Mouse (Mus musculus): Measurements from ENCODE around the gene Sqstm1. TPM values are rescaled to one million over a fixed set of nuclear protein-coding genes. Genes with fewer than 3 reads are reported as not detected.
"Not testable (repeated sequence)": the region's sequence is repeated elsewhere in the genome, so short reads cannot be mapped to it uniquely, and the experiment has no call there.

Gene Sqstm1
- polyA plus RNA-seq, 1 experiment from 2014 or later: 193 TPM

DNA sequence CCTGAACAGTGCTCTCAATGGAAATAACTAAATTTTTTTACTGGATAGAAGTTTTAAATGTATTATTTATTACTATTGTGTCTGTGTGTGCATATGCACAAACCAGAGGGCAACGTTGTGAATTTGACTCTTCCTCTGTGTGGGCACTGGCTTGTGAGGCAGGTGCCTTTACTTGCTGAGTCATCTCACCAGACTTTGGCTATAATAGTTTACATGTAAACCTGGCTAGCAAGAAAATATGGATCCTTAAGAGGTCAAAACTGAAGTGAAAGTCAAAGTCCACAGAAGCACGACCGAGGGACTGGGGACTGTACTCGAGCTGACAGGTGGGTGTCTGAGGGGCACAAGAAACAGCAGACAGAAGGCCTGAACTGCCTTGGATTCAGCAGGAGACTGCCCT is 27.9 kb downstream of the Sqstm1 start:
- Histone ChIP-seq H3K27me3 (no peaks in the 10 kb centered on the region), H3K4me1 (no peaks in the 10 kb centered on the region), H3K36me3 (peaks cover 38% of the 10 kb centered on the region), H3K4me2 (no peak overlapping the region), H3K9me3 (no peaks in the 10 kb centered on the region), H3K9ac (no peak overlapping the region), H3K4me3 (no peak overlapping the region), H3K27ac (no peak overlapping the region)
- WGBS: 91% methylated on average over 4 of the region's 4 CpGs
- no peak for ATAC-seq (ENCODE audit: insufficient number of reproducible peaks, insufficient read depth, low FRiP score, low TSS enrichment, low read depth)

DNA sequence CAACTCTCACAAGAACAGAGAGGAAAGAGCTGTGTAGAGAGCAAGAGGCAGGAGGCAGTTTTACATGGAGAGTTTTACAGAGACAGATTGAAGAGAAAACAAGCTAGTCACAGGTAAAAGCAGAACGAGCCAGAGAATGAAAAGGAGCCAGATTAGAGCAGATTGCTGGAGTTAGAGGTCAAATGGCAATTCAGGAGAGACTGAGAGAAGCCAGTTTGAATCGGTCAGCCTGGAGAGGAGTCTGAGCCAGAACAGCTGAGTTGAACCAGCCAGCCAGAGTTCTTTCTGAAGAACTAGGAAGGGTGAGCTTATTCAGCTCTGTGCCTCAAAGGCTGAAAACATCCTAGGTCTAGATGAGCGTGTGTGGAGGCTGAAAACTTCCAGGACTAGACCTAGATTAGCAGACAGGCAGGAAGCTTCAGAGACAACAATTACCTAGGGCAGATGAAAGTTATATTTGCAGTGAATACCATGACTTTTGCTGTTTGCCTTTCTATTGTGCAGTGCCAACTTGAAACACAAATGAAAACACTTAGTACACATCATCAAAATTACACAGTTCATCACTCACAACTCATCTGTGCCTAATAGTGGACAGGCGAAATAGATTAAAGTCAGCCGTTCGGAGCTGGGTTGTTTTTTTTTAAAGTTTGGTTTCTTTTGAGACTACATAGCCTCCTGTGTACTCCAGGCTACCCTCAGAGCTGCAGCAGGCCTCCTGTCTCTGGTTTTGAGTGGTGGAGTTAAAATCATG is 30.0 kb downstream of the Sqstm1 start:
- ATAC-seq (ENCODE audit: insufficient number of reproducible peaks, insufficient read depth, low FRiP score, low TSS enrichment, low read depth): no peak
- Histone ChIP-seq H3K4me1 (no peaks in the 10 kb centered on the region), H3K36me3 (peaks cover 39% of the 10 kb centered on the region), H3K9me3 (no peaks in the 10 kb centered on the region), H3K9ac (no peak overlapping the region), H3K4me3 (no peak overlapping the region), H3K4me2 (no peak overlapping the region), H3K27me3 (no peaks in the 10 kb centered on the region), H3K27ac (no peak overlapping the region)
- 52% methylated on average over 6 of the region's 6 CpGs for WGBS

DNA sequence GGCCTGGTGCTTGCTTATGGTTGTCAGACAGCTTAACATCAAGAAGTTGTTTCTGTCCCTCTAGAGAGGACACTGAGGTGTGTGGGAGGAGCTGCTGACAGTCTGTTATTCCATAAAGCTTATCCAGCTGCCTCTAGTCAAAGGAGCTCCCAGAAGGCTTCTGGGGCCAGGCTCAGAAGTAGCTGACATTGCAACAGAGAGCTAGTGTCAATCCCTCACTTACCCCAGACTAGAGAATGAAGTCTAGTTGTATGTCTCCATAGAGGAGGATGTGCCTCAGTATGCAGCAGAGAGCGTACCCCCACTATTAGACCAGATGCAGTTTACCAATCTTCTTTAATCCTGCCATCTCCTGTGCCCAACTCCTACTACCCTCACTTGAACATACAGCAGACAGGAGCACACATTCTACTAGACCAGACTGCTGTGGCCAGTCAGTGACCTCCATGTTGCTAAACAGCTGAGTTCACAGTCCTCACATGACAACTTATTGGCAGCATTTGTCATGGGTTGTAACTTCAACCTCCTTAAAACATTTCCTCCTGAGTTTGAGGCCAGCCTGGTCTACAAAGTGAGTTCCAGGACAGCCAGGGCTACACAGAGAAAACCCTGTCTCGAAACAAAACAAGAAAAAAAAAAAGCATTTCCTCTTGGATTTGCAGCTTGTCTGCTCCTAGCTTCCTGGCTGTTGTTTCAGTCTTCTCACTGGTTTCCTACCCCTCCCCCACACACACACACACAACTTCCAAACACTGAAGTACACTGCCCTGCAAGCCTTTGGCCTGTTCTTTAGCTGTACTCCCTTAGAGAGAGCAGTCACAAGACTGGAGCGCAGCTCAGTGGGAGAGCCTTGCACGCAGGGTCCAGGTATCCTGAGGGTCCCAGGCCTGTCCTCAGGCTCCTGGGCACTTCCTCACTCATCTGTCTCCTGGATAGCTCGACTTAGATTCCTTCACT is 31.8 kb downstream of the Sqstm1 start:
- Histone ChIP-seq H3K27ac (no peak overlapping the region), H3K4me2 (no peak overlapping the region), H3K9ac (no peak overlapping the region), H3K27me3 (no peaks in the 10 kb centered on the region), H3K9me3 (no peaks in the 10 kb centered on the region), H3K4me1 (peaks cover 6% of the 10 kb centered on the region; the same call in 1 of the 2 replicates), H3K4me3 (no peak overlapping the region), H3K36me3 (peaks cover 35% of the 10 kb centered on the region)
- ATAC-seq (ENCODE audit: insufficient number of reproducible peaks, insufficient read depth, low FRiP score, low TSS enrichment, low read depth): no peak
- 67% methylated on average over 5 of the region's 5 CpGs for WGBS

DNA sequence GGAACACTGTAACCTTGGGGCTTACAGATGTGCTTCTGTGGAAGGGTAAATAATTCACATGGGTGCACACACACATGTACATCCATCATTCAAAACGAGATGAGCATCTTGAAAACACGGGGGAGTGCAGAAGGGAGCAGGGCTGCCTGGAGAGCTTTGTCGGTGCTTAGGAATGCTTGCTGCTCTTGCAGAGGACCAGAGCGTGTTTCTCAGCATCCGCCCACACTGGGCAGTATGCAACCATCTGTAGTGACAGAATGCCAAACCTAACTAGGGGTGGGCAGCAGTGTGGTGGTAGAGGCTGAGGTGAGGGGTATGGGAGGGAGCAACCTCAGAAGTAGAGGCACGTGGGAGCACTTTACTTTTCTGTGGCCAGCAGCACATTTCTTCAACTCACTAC is 33.5 kb downstream of the Sqstm1 start:
- no peak for ATAC-seq (ENCODE audit: insufficient number of reproducible peaks, insufficient read depth, low FRiP score, low TSS enrichment, low read depth)
- Histone ChIP-seq H3K9me3 (no peaks in the 10 kb centered on the region), H3K9ac (no peak overlapping the region), H3K4me2 (no peak overlapping the region), H3K27ac (no peak overlapping the region), H3K4me3 (no peak overlapping the region), H3K36me3 (peaks cover 28% of the 10 kb centered on the region), H3K4me1 (peaks cover 6% of the 10 kb centered on the region; the same call in 1 of the 2 replicates), H3K27me3 (no peaks in the 10 kb centered on the region)
- WGBS: 81% methylated on average over 6 of the region's 6 CpGs

DNA sequence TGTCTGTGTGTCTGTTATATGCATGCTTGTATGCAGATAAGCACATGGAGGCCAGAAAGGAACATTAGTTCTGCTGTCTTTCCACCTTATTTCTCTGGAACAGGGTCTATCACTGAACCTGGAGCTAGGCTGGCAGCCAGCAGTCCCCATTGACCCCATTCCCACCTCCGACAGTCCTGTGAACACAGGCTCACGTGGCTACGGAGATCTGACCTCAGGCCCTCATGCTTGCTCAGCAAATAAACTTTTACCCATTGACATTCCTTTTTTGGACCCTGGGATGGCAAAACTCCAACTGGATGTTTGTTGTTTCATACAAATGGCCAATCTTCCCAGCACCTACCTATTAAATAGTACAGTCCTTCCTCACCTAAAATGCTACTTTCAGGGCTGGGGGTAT is 34.3 kb downstream of the Sqstm1 start:
- no peak overlapping the region for H3K9ac ChIP-seq
- no peak overlapping the region for H3K4me3 ChIP-seq
- H3K27me3 ChIP-seq: no peaks in the 10 kb centered on the region
- H3K4me1 ChIP-seq: peaks cover 6% of the 10 kb centered on the region; the same call in 1 of the 2 replicates
- 84% methylated on average over 3 of the region's 3 CpGs for WGBS
- H3K36me3 ChIP-seq: peaks cover 34% of the 10 kb centered on the region
- no peak overlapping the region for H3K27ac ChIP-seq
- no peaks in the 10 kb centered on the region for H3K9me3 ChIP-seq
- no peak for ATAC-seq (ENCODE audit: insufficient number of reproducible peaks, insufficient read depth, low FRiP score, low TSS enrichment, low read depth)
- H3K4me2 ChIP-seq: no peak overlapping the region

DNA sequence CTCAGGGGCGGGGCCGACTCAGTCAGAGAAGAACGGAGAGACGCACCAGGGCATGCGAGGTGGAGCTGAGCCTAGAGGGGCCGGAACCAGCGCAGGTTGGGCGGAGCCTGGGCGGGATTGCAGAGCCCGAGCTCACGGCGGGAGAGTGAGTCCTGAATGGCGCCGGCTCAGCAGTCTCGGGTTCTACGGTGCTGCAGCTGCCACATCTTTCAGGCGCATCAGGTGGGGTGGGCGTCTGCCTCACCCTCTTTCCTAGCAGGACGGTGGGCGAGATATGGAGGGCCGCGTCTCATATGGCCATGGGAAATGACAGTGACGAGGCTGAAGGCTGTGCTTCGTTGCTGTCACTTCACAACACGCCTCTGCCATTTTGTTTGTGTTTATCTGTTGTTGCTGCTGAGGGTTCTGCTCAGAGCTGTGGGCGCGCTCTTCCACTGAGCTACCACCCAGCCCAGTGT is 35.9 kb downstream of the Sqstm1 start:
- peaks cover 6% of the 10 kb centered on the region; the same call in 1 of the 2 replicates for H3K4me1 ChIP-seq
- H3K27ac ChIP-seq: peak overlapping the region; percentile 64; the same call in 1 of the 2 replicates
- H3K4me3 ChIP-seq: peak overlapping the region; percentile 71
- peaks cover 43% of the 10 kb centered on the region for H3K36me3 ChIP-seq
- peak overlapping the region; percentile 84 for H3K9ac ChIP-seq
- no peaks in the 10 kb centered on the region for H3K27me3 ChIP-seq
- ATAC-seq (ENCODE audit: insufficient number of reproducible peaks, insufficient read depth, low FRiP score, low TSS enrichment, low read depth): peak; percentile 98
- peak overlapping the region; percentile 83 for H3K4me2 ChIP-seq
- under 1% methylated on average over 27 of the region's 27 CpGs for WGBS
- no peaks in the 10 kb centered on the region for H3K9me3 ChIP-seq

DNA sequence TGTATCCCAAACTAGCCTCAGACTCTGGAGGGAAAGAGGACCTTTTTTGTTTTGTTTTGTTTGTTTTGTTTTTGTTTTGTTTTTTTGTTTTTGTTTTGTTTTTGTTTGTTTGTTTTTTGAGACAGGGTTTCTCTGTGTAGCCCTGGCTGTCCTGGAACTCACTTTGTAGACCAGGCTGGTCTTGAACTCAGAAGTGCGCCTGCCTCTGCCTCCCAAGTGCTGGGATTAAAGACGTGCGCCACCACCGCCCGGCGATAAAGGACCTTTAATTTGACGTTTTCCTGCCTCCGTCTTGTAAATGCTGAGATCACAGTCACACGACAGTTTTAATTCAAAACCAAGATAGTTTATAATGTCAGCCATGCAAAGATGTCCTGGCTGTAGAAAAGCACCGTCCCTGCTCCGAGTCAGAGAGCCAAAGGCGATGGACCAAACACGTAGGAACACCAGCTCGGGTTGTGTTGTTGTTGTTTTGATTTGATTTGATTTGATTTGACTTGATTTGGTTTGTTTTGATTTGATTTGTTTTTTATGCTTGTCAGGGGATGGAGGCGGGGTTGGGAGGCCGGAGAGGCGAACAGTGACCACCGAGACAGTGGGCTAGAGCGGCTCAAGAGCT is 36.4 kb downstream of the Sqstm1 start, which contains the start of gene Mrnip:
Gene Mrnip (plus strand): TSS at position 334 of the 619 bp plus-strand sequence.
- not testable (repeated sequence) for H3K9me3 ChIP-seq; H3K4me1 ChIP-seq; ATAC-seq (ENCODE audit: insufficient number of reproducible peaks, insufficient read depth, low FRiP score, low TSS enrichment, low read depth); H3K27me3 ChIP-seq
- peak within 1 kb of the TSS; percentile 84 for H3K9ac ChIP-seq
- peaks cover 49% of the 10 kb centered on the region for H3K36me3 ChIP-seq
- 3% methylated on average over 19 of the region's 19 CpGs for WGBS
- H3K27ac ChIP-seq: peak within 1 kb of the TSS; percentile 77
- H3K4me3 ChIP-seq: peak within 1 kb of the TSS; percentile 71
- H3K4me2 ChIP-seq: peak within 1 kb of the TSS; percentile 83

DNA sequence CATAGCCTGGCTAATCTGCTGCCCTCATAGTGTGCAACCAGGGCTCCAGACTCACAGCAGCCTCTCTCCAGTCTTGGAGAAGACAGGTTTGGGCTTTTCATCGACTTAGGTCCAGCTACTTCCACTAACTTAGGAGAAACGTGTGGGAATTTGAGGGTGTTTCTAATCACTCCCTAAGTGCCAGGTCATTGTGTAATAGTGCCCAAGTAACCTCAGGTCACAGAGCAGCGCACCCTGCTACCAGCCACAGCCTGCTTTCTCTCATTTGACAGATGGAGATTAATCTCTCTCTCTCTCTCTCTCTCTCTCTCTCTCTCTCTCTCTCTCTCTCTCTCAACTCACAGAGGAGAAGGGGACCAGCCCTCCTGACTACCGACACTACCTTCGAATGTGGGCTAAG is 42.3 kb downstream of the Sqstm1 start:
- Histone ChIP-seq H3K4me2 (no peak overlapping the region), H3K4me1 (no peaks in the 10 kb centered on the region), H3K9ac (no peak overlapping the region), H3K36me3 (peaks cover 75% of the 10 kb centered on the region), H3K4me3 (no peak overlapping the region), H3K9me3 (no peaks in the 10 kb centered on the region), H3K27me3 (no peaks in the 10 kb centered on the region), H3K27ac (no peak overlapping the region)
- ATAC-seq (ENCODE audit: insufficient number of reproducible peaks, insufficient read depth, low FRiP score, low TSS enrichment, low read depth): no peak
- 85% methylated on average over 5 of the region's 5 CpGs for WGBS

DNA sequence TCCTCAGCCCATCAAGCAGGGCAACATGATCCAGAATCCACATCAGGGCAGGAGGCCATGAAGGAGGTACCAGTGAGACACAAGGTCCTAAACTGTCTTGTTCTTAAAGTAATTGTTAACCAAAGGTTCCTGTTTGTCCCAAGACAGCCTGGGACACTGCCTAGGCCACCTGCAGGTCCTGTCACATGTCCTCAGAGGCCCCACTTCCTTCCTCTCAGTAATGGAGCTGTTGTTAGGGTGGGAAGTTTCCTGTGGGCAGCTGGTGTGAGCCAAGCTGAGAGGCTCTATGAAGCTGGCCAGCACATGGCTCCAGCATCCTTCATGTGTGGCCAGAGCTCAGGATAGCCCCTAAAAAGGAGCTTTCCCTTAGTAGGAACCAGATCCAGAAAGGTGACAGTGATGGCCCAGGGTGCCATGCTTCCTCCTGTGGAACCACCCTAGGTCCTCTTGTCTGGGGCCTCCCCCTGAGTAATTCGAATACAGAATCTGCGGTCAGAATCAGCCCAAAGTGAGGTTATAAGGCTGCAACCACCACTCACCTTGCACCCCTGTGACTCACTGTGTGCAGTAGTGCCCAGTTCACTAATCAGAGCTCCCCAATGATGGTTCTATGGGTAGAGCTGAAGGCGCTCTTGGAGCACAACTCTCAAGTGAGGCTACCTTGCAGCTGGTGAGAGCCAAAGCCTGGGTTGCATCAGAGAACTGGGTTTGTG is 48.1 kb downstream of the Sqstm1 start:
- no peak for ATAC-seq (ENCODE audit: insufficient number of reproducible peaks, insufficient read depth, low FRiP score, low TSS enrichment, low read depth)
- Histone ChIP-seq H3K4me2 (no peak overlapping the region), H3K36me3 (peaks cover 84% of the 10 kb centered on the region), H3K9me3 (no peaks in the 10 kb centered on the region), H3K27ac (no peak overlapping the region; the same call in 1 of the 2 replicates), H3K9ac (no peak overlapping the region), H3K27me3 (no peaks in the 10 kb centered on the region), H3K4me3 (no peak overlapping the region), H3K4me1 (no peaks in the 10 kb centered on the region)
- WGBS: 96% methylated on average over 3 of the region's 3 CpGs

DNA sequence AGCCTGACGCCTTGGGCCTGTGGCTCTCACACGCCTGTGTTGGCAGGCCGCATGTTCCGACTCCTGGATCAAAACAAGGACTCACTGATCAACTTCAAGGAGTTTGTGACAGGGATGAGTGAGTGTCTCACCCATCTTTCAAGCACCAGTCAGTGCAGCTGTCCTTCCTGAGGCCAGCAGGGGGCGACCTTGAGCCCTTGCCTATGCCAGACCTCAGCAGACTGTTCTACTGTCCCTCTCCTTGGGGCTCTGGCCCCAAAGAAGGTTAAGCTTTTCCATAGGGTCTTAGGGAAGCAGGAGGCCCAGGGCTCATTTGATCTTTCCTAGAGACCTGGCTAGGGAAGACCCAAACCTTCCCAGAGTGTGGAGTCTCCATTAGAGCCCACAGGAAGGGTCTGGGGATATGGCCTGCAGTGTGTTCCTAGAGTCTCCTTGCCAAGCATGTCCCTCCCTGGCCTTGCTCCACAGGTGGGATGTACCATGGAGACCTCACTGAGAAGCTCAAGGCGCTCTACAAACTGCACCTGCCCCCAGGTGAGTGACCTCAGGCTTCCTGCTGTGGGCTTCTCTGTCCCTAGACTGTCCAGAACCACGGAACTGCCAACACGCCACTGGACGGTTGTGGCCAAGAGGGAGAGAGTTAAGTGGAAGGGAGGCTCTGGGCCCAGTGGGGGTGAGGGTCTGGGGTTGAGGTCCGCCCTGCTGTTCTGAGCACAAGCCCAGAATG is 48.9 kb downstream of the Sqstm1 start:
- 62% methylated on average over 10 of the region's 10 CpGs for WGBS
- Histone ChIP-seq H3K9ac (no peak overlapping the region), H3K27me3 (no peaks in the 10 kb centered on the region), H3K27ac (no peak overlapping the region; the same call in 1 of the 2 replicates), H3K9me3 (no peaks in the 10 kb centered on the region), H3K36me3 (peaks cover 88% of the 10 kb centered on the region), H3K4me1 (no peaks in the 10 kb centered on the region), H3K4me2 (no peak overlapping the region), H3K4me3 (no peak overlapping the region)
- no peak for ATAC-seq (ENCODE audit: insufficient number of reproducible peaks, insufficient read depth, low FRiP score, low TSS enrichment, low read depth)

All from embryonic facial prominence, embryonic 13.5 days (tissue).